Comparison of ENCODE assay signal across 18 mouse cellular contexts in genomic region chr14:62425277-62425691, GRCm38 (mm10). TPM values are rescaled to one million over a fixed set of nuclear protein-coding genes. Genes with fewer than 3 reads are reported as not detected.
A peak's percentile ranks its signal among the peaks of the same experiment; 100 is the strongest.
DNase-seq lines count a peak whose midpoint lies in the region; ATAC-seq and TF ChIP-seq lines count a peak whose summit lies in the region.
"Had no signal": no experiment of that assay in that cellular context is flagged by ENCODE, and none has a peak within 500 bp of the region (broad histone marks: within the 10 kb centered on the region; RNA-seq: fewer than 3 reads in every experiment).

No protein-coding gene starts in this region.

- 0 out of 2 replicates have a peak, but pooled peaks have one; percentile 41 for TF ChIP-seq EP300 in ES-Bruce4 (IDR thresholded peaks at IDR 0.05; ENCODE audit: insufficient read depth, low read depth, low read length)

- H3K27ac ChIP-seq in ES-Bruce4 (ENCODE audit: insufficient read depth, low read length), result no peak overlapping the region
- H3K27ac ChIP-seq in thymus, adult 2 months (ENCODE audit: control insufficient read depth, insufficient read depth, low read length), result peak overlapping the region; percentile 87
- H3K27ac ChIP-seq: embryonic facial prominence, embryonic 12.5 days; limb, embryonic 12.5 days; neural tube, embryonic 13.5 days had no signal

- H3K9ac ChIP-seq in ES-Bruce4 (ENCODE audit: low read depth, poor library complexity, severe bottlenecking), result no peak overlapping the region
- H3K9ac ChIP-seq: embryonic facial prominence, embryonic 12.5 days; limb, embryonic 12.5 days; neural tube, embryonic 13.5 days had no signal

- H3K4me1 ChIP-seq in ES-Bruce4 (ENCODE audit: control insufficient read depth, insufficient read depth, low read length), result no peaks in the 10 kb centered on the region
- peaks cover 8% of the 10 kb centered on the region for H3K4me1 ChIP-seq in thymus, adult 2 months (replicated peaks; ENCODE audit: control insufficient read depth, insufficient read depth, low read length)
- H3K4me1 ChIP-seq: embryonic facial prominence, embryonic 12.5 days; neural tube, embryonic 13.5 days had no signal

- H3K9me3 ChIP-seq in ES-Bruce4 (replicated peaks; ENCODE audit: control insufficient read depth, insufficient read depth, low read length, poor library complexity, severe bottlenecking), result no peaks in the 10 kb centered on the region
- H3K9me3 ChIP-seq: embryonic facial prominence, embryonic 12.5 days; limb, embryonic 12.5 days; neural tube, embryonic 13.5 days had no signal

- H3K36me3 ChIP-seq in ES-Bruce4 (ENCODE audit: control insufficient read depth, insufficient read depth, low read length, poor library complexity, severe bottlenecking), result no peaks in the 10 kb centered on the region
- H3K36me3 ChIP-seq in thymus, adult 2 months (ENCODE audit: control insufficient read depth, insufficient read depth, low read length), result no peaks in the 10 kb centered on the region
- H3K36me3 ChIP-seq: embryonic facial prominence, embryonic 12.5 days; limb, embryonic 12.5 days; neural tube, embryonic 13.5 days had no signal

- no peak overlapping the region for H3K4me3 ChIP-seq in ES-Bruce4 (ENCODE audit: low read depth, low read length)
- H3K4me3 ChIP-seq in thymus, adult 2 months (ENCODE audit: control insufficient read depth, insufficient read depth, low read length), result no peak overlapping the region
- H3K4me3 ChIP-seq: embryonic facial prominence, embryonic 12.5 days; limb, embryonic 12.5 days; neural tube, embryonic 13.5 days had no signal

- 2% methylated on average over 2 of the region's 2 CpGs for WGBS in thymus, adult 2 months

- TF ChIP-seq CTCF in ES-Bruce4 (IDR thresholded peaks at IDR 0.05; ENCODE audit: low read depth, low read length), result no peak
- peak; percentile 26; the same call in 1 of the 2 replicates for TF ChIP-seq CTCF in thymus, adult 2 months (IDR thresholded peaks at IDR 0.05; ENCODE audit: borderline replicate concordance, control insufficient read depth, extremely low read depth, insufficient read depth, low read length, poor library complexity)

- no peak for TF ChIP-seq POLR2A in ES-Bruce4 (IDR thresholded peaks at IDR 0.05; ENCODE audit: insufficient read depth, low read length)
- no peak for TF ChIP-seq POLR2A in thymus, adult 2 months (IDR thresholded peaks at IDR 0.05; ENCODE audit: control insufficient read depth, extremely low read depth, insufficient read depth, low read length, poor library complexity)

- H3K27me3 ChIP-seq in ES-Bruce4 (ENCODE audit: control insufficient read depth, insufficient read depth, low read length, poor library complexity, severe bottlenecking), result no peaks in the 10 kb centered on the region
- no peaks in the 10 kb centered on the region for H3K27me3 ChIP-seq in thymus, adult 2 months (ENCODE audit: control insufficient read depth, insufficient read depth, low read length)
- H3K27me3 ChIP-seq: embryonic facial prominence, embryonic 12.5 days; limb, embryonic 12.5 days; neural tube, embryonic 13.5 days had no signal

- peak; percentile 4 for DNase-seq in layer of hippocampus, adult 11-12 months (ENCODE audit: low spot score)
- DNase-seq in layer of hippocampus, adult 18-20 months (ENCODE audit: low spot score in 2 of 2), result no peak
- DNase-seq in A20 (ENCODE audit: low read depth, low spot score), result peak; percentile 78
- DNase-seq in thymus, adult 2 months, result peak; percentile 70
- DNase-seq in kidney, postnatal 10 days, result no peak
- DNase-seq: adrenal gland, adult 8-10 months; cerebellum, postnatal 36 days; heart, adult 18-20 months; heart, postnatal 14 days; lung, adult 2 months had no signal

- ATAC-seq in frontal cortex, adult (ENCODE audit: low TSS enrichment), result no peak

RNA-seq across cellular contexts. Expression of gene Gucy1b2, which starts 30.8 kb away (rescaled TPM):
- total RNA-seq in layer of hippocampus, adult 18-20 months (2021), result under 1 TPM; 0.50 to 0.51 TPM
- not detected in 2 replicates for polyA plus RNA-seq in ES-Bruce4 (2011; ENCODE audit: insufficient read depth, insufficient read length, low read depth, missing spikeins)
- 0.08 and 0.09 TPM in 2 replicates for polyA plus RNA-seq in thymus, adult 2 months (2012; rRNA removed)
- total RNA-seq: ES-E14; heart, postnatal 14 days had no signal
- polyA plus RNA-seq: kidney, embryonic 14.5 days; lung, adult 2 months; spleen, adult 2 months had no signal

Comparison
In these comparisons a context has a peak if more than half of its experiments do, and no peak if none do; other contexts are left out.
1. DNase-seq: peak in layer of hippocampus, adult 11-12 months (single experiment), A20 (single experiment) and thymus, adult 2 months (single experiment); none in layer of hippocampus, adult 18-20 months (0 of 2) and kidney, postnatal 10 days (single experiment).